Mouse (Mus musculus): Measurements from ENCODE around the gene Larp4.

Gene Larp4

GRCm38 (mm10) chr15:100057698-100058097, 87.8 kb downstream of the Larp4 start:
- no peak for DNase-seq (ENCODE audit: extremely low spot score, low read depth, low spot score)

GRCm38 (mm10) chr15:100058143-100058542, 88.3 kb downstream of the Larp4 start:
- no peak for DNase-seq (ENCODE audit: extremely low spot score, low read depth, low spot score)

- no peak for DNase-seq (ENCODE audit: extremely low spot score, low read depth, low spot score)
Measured at GRCm38 (mm10) chr15:100058912-100059311, 89.0 kb downstream of the Larp4 start.

DNA sequence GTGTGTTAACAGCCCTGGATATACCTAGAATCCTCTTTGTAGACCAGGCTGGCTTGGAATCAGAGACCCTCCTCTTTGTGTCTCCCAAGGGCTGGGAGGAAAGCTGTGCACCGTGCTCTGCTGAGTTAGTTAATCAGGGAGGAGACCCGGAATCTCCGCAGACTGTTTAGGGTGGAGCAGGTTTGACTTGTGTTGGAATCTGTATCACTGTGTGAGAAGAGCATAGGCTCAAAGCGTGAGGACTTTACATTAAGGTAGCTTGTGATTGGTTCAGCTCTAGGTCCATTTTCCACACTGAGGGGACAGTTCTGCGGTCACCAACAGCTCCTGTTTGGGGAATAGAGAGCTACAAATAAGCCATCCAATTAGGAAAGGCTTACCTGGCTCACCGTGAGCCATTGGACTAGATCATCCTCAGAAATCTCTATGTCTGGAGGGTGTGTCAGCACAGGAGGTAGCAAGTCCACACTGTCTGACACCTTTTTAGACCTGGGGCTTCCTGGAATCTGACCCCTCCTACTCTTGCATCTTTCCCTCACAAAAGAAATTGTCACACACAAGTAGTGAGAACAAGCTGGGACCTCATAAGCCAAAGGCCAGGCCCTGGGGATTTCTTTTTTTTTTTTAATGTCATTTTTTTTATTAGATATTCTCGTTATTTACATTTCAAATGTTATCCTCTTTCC, 89.9 kb downstream of the Larp4 start:
- no peak for DNase-seq (ENCODE audit: extremely low spot score, low read depth, low spot score)

GRCm38 (mm10) chr15:100060513-100061140, 90.8 kb downstream of the Larp4 start:
- DNase-seq (ENCODE audit: extremely low spot score, low read depth, low spot score), result no peak

- DNase-seq (ENCODE audit: extremely low spot score, low read depth, low spot score), result no peak
Measured at GRCm38 (mm10) chr15:100061377-100061776, 91.5 kb downstream of the Larp4 start.

GRCm38 (mm10) chr15:100063229-100063773, 93.4 kb downstream of the Larp4 start:
- DNase-seq (ENCODE audit: extremely low spot score, low read depth, low spot score), result no peak
